Mouse (Mus musculus) spleen, embryonic (tissue): ENCODE measurements at regions not wholly inside any gene's neighbourhood (a gene's known extent, or its start where the extent isn't known, plus 50 kb on each side); places are given as distances from the start of the nearest gene placed in this dataset.
"Not testable (repeated sequence)": the region's sequence is repeated elsewhere in the genome, so short reads cannot be mapped to it uniquely, and the experiment has no call there.

Source experiments
- CTCF ChIA-PET: fragments of 350-600 bp; sonication (Branson Sonifier 250); formaldehyde crosslinking; loops from one replicate; lab custom pipeline; 2022; lab: Charles Lee

GRCm38 (mm10) chr15:49121202-49121601 lies 4763.5 kb upstream of the Gm7489 start:
- CTCF ChIA-PET, result interaction anchor here (0.5 kb wide), 1 partner anchor 14 kb away, joined by 3 read pairs; no protein-coding TSS in a partner anchor

- CTCF ChIA-PET, result no interaction called here
Observed at GRCm38 (mm10) chr15:49146430-49146829, 4738.3 kb upstream of the Gm7489 start.

- CTCF ChIA-PET, result no interaction called here
Observed at GRCm38 (mm10) chr15:49151998-49152397, 4732.7 kb upstream of the Gm7489 start.

- CTCF ChIA-PET, result no interaction called here
Observed at GRCm38 (mm10) chr15:49154026-49154425, 4730.7 kb upstream of the Gm7489 start.

- CTCF ChIA-PET, result no interaction called here
Observed at GRCm38 (mm10) chr15:49191474-49191873, 4693.2 kb upstream of the Gm7489 start.

- CTCF ChIA-PET, result not testable (repeated sequence)
Observed at GRCm38 (mm10) chr15:49192571-49192970, 4692.1 kb upstream of the Gm7489 start.

- CTCF ChIA-PET, result no interaction called here
Observed at GRCm38 (mm10) chr15:49229063-49229462, 4655.6 kb upstream of the Gm7489 start.

- CTCF ChIA-PET, result no interaction called here
Observed at GRCm38 (mm10) chr15:49230846-49231245, 4653.9 kb upstream of the Gm7489 start.

- CTCF ChIA-PET, result no interaction called here
Observed at GRCm38 (mm10) chr15:49270198-49270597, 4614.5 kb upstream of the Gm7489 start.
